Mouse (Mus musculus) thymus, postnatal 4 days (tissue): ENCODE data around the gene Rbfox3.

Source experiments
- DNase-seq: peaks from one replicate; pipeline ENCODE4 v3.0.0; 2021

Gene Rbfox3

DNA sequence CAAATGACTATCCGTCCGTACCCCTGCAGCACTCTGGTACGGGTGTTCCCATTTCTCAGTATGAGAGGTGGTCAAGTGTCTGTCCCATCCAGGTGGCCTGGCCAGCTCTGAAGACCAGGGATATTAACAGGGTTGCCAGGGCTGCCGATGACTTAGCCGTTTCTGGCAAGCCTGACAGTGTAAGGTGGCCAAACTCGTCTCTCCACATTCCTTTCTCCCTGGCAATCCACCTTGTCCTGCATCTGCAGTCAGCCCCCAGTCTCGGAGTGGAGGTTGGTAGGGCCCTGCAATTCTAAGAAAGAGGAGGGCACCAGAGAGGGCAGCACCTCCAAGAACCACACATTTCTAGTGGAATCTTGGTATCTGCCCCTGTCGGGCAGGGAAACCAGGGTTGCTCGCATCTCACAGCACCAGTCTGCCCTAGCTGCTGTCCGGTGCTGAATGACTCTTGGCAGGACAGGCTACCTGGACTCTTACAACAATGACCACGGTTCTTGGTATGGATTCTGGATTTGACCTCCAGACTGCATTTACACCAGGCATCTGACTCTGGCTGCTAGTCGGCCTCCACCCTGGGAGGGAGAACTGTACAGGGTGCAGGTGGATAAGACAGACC is 370.9 kb downstream of the Rbfox3 start:
- no peak for DNase-seq

DNA sequence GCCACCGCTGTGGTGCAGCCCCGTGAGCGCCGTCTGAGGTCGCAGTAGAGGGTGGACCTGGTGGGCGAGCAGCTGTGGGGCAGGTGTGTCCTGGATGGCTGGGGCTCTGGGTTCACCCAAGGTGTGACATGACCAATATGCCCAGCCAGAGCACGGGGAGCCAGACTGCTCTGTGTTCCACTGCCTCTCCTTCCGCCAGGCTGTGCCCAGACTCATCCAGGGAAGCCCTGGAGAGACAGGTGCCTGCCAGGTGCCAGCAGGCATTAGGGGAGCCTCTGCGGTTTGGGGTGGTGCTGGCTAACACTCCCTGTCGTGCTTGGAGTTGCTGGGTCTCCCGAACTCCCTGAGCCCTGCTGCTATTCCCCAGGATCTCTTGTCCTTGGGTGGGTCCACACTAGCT is 373.4 kb downstream of the Rbfox3 start:
- no peak for DNase-seq

DNA sequence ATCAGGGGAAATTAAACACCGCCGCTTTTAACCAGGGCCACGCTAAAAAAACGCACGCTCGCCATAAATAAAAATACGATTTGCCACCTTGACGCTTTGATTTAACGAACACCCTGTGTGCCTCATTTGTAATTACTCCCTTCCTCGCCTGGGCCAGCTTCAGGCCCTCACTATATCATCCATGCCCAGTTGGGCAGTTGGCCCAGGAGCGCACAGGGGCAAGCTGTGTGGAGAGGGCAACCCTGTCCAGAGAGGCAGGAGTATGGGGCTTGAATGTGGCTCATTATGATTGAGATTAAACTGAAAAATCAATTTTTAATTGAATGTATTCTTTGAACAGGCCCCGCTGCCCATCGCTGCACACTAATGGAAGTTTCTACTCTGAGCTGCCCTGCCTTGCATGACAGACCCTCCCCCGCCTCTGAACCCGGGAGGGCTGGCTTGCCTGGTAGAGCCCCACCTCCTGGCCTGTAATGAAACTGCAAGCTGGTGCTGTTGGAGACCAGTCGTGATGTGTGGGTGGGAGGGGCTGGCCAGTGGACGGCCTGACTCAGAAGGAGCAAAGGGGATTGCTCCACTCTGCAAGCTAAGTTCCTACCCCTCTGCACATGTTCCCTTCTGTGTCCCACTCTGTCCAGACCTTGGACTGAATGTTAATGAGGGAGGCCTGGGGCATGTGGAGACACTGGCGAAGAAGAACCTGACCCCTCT is 376.9 kb downstream of the Rbfox3 start:
- peak; percentile 78 for DNase-seq

DNA sequence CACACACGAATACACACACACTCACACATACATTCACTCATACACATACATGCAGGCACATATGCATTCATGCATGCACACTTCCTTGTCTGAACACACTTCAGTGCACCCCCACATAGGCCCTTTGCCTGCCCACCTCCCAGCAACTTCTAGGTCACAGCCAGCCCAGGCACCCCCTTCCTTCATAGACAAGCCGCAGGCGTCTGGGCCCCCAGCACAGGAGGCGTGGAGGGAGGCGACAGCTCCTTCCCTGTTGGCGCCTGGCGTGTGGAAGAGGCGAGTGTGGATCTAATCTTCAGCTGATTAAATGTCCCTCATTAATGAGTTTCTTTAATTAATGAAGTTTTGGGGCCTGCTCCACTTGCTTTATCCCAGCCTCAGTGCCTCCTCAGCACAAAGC is 381.1 kb downstream of the Rbfox3 start:
- no peak for DNase-seq

DNA sequence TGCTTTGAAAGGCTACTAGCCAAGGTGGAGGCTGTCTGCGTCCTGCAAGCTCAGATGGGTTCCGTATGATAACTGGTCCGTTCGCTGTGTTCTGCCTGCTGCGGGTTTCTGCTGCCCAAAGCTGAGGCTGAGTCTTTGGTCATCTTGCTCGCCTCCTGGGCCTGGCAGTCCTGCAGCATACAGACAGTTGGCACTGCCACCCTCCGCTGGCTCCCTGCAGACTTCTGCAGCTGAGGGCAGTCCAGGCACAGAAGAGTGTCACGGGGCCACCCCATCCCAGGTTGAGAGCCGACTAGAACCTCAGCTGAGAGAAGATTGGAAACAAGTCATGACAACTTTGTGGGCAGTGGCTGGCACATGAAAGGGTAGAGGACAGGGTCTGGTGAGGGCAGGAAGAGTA is 382.6 kb downstream of the Rbfox3 start:
- DNase-seq: no peak

DNA sequence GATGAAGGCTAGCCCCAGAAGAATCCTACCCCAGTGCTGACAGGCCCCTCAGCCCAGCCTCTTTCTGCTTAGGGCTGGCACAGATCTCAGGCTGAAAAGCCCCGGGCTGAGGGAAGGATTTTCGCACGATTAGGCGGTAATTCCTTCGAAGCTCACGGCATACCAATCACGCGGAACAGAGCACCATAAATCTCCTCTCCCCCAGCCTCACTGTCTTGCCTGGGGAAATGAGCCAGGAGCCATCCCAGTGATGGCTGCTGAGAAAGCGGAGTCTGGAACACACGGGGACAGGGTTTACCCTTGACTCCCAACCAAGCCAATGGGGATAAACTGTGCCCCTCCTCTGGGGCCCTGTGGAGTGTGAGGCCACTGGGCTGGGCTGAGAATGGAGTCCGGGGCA is 386.3 kb downstream of the Rbfox3 start:
- no peak for DNase-seq

DNA sequence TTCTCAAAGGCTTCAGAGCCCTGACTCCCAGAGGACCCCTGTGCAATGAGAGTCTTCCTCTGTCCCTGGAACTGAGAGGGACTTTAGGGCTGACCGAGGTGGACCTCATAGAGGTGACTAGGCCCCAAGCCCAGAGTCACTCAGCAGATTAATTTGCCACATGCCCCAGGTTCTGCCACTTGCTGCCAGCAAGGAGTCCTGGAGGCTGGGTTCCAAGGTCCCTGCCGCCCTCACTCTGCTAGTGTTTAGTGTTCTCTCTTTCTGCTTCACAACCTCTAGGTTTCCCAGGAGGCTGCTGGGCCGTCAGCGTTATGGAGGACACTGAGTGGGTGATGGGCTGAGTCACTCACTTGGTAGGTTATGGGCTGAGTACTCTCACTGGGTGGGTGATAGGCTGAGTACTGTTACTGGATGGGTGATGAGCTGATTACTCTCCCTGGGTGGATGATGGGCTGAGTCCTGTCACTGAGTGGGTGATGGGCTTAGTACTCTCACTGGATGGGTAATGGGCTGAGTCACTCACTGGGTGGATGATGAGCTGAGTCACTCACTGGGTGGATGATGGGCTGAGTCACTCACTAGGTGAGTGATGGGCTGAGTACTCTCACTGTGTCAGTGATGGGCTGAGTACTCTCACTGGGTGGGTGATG is 387.8 kb downstream of the Rbfox3 start:
- no peak for DNase-seq

DNA sequence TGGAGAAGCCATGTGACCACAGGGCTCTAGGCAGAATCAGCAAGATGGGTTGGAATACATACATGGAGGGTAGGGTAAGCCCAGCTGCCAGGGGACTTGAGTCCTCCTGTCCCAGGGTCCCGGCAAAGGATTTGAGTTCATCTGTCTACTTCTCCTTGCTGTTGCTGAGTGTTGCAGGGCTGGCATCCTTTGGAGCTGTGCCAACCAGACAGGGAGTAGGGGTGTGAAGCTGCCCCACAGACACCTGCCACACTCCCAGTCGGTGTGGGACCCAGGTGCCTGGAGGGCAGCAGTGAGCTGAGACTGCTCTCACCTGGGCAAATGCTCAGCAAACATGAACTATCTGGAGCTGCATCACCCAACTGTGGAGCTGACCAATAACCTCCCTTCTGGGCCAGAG is 390.5 kb downstream of the Rbfox3 start:
- DNase-seq: no peak

DNA sequence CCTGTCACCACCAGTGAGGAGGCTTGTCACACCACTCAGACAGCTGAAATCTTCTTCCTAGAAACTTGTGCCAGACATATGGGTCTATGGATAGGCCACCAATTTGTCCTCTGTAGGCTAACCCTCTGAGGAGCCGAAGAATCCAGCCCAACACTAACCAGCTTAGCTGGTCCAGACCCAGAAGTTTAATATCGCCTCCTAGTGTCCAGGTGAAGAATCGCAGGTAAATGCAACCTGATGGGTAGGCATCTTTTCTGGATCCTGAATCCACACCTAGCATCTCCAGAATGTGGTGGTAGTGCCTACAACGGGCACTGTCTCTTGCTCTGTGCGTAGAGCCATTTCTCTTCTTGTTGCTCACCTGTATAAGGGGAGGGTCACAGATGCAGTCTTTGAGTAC is 391.1 kb downstream of the Rbfox3 start:
- no peak for DNase-seq

DNA sequence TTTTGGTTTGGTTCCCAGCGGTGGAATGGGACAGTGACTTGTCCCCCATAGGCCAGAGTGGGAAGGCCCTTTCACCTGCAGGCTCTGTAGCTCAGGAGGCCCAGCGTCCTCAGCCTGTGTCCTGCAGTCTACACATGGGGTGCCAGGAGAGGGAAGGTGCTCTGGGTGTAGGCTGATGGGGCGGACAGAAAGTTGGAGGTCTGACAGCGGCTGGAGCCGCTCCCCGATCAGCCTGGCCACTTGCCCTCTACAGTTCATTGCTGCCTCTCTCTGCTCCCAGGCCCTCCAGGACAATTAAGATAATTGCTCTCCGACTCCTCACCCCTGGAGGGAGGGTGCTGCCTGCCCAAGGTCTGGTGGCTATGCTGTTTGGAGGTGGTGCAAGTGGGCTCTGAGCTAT is 392.7 kb downstream of the Rbfox3 start:
- no peak for DNase-seq

DNA sequence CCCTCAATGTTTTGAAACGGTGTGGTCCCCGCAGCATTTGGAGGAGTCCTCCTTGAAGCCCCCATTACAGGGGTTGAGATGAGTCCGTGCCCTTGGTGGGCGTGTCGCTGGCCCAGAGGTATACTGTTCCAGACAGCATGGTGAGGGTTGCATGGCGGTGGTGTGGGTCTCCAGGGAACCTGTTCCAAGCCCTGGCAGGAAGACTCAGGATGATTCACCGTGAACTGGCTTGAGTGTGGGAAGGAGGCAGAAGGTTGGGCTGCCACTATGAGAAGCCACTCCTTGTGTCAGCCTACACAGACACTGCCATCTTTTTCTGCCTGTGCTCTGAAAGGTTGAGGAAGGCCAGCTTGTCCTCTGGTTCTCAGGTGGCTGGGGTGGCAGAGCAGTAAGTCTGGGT is 393.5 kb downstream of the Rbfox3 start:
- DNase-seq: no peak

DNA sequence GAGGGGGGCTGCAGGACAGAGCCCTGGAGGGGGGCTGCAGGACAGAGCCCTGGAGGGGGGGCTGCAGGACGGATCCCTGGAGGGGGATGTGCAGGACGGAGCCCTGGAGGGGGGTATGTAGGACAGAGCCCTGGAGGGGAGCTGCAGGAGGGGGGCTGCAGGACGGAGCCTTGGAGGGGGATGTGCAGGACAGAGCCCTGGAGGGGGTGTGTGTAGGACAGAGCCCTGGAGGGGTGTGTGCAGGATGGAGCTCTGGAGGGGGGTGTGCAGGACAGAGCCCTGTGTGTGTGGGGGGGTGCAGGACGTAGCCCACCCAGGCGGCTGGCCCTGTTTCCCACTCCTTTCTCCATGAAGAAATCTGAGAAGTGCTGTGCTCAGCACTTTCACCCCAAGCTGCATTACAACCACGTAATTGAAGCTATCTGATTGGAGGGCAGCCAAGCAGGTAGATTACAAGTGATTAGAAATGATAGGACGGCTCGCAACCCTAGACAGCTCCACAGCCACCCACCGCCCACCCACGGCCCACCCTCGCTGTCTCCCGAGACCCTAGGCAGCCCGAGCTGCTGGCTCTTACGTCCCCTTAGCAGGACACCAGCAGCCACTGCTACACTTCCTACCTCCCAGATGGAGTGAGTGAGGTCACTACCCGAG is 399.0 kb downstream of the Rbfox3 start:
- DNase-seq: no peak

DNA sequence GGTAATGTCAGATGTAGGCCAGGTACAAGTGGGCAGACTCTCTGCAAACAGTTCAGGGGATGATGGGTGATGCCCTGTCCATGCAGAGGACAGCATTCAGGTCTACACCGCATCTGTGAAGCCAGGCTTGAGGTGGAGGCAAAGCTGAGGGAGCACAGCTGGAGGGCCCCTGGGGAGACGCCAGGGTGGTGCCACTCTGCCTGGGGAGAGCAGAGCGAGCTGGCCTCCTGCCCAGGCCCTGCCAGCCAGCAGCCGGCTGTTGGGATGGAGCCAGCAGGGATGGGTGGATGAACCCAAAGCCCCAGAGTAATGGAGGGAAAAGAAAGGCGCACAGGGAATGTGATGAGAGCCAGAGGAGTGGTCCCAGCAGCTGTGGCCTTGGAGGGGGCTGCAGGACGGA is 399.5 kb downstream of the Rbfox3 start:
- DNase-seq: no peak

DNA sequence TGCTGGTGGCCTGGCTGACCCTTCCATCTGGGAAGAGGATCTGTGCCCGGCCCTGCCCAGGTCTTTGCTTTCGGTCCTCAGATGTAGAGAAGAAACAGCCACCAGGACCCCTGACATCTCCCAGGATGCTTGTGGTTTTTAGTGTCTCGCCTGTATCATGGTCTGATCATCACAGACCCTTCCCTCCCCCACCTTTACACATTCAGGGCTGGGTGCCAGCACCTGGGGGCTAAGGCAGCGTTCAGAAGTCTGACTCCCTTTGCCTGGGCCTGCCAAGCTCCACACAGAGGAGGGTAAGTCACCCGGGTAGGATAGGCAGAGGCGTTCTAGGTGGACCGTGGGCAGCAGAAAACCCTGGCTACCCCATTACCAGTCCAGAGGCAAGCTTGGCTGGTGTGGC is 403.1 kb downstream of the Rbfox3 start:
- DNase-seq: no peak

DNA sequence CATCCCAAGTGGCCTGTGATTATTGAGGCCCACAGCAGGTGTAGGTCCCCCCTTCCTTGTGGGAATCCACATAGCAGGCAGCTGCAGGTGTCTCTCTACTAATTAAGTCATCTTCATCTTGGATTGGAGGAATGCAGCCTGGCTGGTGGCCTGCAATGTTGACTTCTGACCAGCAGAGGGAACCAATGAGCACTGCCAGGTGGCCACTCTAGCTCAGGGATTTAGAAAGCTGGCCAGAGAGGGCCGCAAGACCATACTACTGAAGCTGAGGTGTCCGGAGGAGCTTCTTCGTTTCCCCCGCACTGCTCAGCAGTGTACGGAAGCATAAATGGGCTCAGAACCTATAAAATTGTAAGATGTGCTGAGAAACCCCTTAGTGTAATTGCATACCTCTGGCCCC is 403.5 kb downstream of the Rbfox3 start:
- peak; percentile 83 for DNase-seq

DNA sequence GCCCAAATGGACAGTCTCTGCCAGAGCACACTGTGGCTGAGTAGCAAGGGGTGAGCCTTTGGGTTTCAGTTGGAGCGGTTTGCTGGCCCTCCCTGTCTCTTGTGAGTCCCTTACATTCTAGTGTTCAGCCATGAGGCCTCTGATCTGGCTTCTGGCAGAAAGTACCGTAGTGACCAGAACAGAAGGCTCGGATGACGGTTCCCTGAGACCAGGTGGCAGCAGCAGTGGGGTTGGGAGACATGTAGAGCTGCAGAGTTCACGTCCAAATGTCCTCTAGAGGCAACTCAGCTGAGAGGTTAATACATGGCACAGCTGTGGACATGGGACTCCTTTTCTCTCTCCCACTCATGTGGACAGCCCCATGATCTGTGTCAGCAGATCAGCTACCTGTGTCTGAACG is 404.3 kb downstream of the Rbfox3 start:
- DNase-seq: no peak

DNA sequence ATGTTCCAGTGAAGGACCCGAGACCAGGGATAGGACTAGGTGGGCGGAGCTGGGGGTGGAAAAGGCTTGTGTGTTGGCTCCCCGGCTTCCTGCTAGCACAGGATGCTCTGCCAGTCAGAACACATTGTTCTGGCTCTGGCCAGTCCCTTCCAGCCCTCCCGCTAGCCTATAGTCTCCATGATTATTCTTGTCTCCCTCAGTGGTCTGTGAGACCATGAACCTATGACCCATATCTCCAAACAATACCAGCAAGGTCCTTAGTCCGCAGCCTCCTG is 407.3 kb downstream of the Rbfox3 start:
- DNase-seq: no peak

DNA sequence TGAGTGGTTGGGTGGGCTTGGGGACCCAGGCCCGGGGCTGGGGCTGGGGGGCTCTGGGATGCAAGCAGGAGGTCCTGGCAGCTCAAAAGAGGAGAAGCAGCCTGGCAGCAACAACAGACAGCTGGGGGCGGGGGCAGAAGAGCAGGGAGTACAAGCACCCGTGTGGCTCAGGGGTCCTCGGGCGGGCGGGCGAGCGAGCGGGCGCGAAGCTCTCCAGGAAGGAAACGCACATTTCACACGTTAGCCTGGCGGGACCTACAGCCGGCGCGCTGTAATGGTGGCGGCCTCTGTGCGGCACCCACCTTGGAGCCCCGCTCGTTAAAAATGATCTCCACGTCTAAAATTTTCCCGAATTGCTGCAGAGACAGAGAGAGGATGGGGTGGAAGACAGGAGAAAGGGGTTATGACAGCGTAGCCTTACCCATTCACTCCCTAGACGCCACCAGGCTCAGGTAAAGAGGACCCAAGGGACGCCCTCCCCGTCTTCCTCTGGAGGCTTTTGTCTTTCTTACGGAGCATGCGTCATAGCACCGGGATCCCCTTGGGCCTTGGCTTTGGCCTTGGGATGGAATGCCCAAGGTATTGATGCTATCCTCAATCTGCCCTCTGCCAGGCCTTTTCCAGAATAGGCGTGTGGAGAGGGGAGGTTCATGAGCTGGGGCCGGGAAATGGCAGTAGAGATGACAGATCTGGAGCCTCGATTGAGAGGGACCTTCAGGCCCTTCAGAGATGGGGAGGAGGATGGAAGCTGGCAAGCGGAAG is 407.8 kb downstream of the Rbfox3 start:
- DNase-seq: peak; percentile 53

DNA sequence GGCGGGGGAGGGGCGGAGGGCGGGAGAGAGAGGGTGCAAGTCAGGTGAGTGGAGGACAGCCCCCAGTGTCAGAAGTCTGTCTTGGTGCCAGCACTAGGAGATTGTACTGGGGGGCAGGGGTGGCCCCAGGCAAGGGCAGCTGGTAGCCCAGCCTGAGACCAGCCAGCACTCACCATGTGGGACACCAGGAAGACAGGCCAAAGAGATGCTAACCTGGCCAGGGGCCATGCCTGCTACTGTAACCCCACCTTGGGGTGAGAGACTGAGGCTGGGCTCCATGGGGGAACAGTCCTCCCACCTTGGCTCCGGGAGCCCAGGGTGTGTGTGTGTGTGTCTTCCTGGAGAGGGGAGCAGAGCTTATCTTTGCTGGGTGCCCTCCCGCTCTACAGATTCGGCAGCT is 408.4 kb downstream of the Rbfox3 start:
- no peak for DNase-seq

DNA sequence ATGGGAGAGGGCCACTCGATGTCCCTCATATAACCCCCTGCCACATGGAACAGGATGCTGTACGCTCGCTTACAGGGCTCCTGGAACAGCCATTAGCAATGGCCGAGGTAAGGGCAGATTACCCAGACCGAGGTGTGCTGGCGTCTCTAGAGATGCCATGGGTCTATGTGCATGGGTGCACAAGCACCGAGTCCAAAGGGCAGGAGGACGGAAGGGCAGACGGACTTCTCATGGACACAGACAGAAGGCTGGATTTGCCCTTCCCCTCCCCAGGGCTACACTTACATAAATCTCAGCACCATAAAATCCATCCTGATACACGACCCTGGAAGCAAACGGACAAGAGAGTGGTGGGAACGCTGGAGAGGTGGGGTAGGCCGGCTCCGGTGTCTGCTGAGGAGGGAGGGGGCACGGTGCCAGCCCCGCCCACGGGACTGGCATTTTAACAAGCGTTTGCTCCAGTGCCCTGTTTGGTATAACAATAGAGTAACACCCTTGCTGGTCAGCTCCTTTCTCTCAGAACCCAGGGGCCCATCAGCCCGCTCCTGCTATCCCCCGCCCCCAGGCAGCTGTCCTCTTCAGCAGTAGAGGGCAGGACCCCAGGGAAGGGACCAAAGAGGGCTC is 415.2 kb downstream of the Rbfox3 start:
- no peak for DNase-seq

DNA sequence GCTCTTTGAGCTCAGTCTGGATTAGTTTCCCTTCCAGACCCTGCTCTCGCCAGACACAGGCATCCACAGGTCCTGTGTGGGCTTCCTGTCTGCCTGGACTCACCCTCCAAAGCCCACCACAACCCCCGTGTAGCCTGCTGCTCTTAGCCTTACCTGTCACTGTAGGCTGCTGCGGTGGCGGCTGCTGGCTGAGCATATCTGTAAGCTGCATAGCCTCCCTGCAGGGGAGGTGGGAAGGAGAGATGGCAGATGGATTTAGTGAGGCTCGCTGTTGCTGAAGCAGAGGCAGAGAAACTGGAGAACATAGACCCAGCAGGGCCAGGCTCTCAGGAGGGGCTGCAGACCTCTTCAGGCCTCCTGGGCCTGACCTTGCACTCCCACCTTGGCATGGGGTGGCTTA is 416.3 kb downstream of the Rbfox3 start:
- DNase-seq: no peak

DNA sequence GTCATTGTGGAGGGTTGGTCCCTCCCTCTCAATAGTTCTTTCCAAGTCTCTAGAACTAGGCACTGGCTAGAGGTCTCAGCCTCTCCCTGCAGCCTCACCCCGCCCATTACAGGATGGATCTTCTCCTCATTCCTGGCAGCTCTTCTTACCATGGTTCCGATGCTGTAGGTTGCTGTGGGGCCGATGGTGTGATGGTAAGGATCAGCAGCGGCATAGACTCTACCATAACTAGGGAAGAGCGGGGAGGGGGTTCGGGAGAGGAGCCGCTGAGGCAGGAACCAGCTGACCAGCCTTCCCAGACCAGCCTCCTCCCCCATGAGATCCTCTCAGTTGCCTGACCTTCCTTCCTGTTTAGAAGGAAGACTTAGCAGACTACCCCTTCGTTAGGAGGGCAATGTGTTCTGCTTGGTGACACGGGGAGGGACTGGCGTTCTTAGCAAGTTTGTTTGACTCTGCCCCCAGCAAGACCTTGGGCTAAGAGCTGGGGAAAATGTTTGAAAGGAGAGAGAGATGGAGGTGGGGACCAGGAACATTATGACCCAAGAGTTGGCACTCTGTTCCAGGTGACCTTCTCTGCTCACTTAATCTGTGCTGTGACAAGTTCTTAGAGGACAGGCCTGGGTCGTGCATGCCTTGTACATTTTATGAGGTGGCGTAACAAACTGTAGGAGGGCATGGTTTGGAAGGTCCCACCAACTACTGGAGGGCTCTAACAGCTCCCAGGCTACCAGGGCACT is 417.2 kb downstream of the Rbfox3 start:
- no peak for DNase-seq
